Mouse (Mus musculus) adrenal gland, adult 18-20 months (tissue): Measurements from ENCODE around the gene Sgms1. TPM values are rescaled to one million over a fixed set of nuclear protein-coding genes. Genes with fewer than 3 reads are reported as not detected.

ENCODE experiments used
- DNase-seq, 2 experiments: peaks; one replicate each; pipeline ENCODE4 v3.0.0; 2021 to 2022; ENCODE audit warnings: low spot score in 2 of 2
- total RNA-seq, 2 experiments: library from RNA; stranded (reverse); gene quantifications; 1 replicate in 1 of 2; 2 replicates in 1 of 2; pipeline ENCODE4 v1.2.3; 2021

The Sgms1 gene
- total RNA-seq, 2 experiments from 2014 or later, result 65.1 to 85.4 TPM

GRCm38 (mm10) chr19:32272475-32273260 lies 116.8 kb downstream of the Sgms1 start:
- no peak for DNase-seq

- DNase-seq, result no peak
Measured at GRCm38 (mm10) chr19:32271455-32272200, 117.9 kb downstream of the Sgms1 start.

- no peak for DNase-seq
Measured at GRCm38 (mm10) chr19:32269844-32270176, 119.7 kb downstream of the Sgms1 start.

- DNase-seq, result no peak
Measured at GRCm38 (mm10) chr19:32269141-32269843, 120.2 kb downstream of the Sgms1 start.

- DNase-seq, result no peak
Measured at GRCm38 (mm10) chr19:32268562-32268961, 121.0 kb downstream of the Sgms1 start.

GRCm38 (mm10) chr19:32266385-32267252 lies 122.9 kb downstream of the Sgms1 start:
- DNase-seq, result no peak

- no peak for DNase-seq
Measured at GRCm38 (mm10) chr19:32263753-32264152, 125.8 kb downstream of the Sgms1 start.

GRCm38 (mm10) chr19:32262805-32263572 lies 126.5 kb downstream of the Sgms1 start:
- no peak for DNase-seq

- DNase-seq, result no peak
Measured at GRCm38 (mm10) chr19:32260869-32261688, 128.4 kb downstream of the Sgms1 start.

GRCm38 (mm10) chr19:32259830-32260229 lies 129.7 kb downstream of the Sgms1 start:
- DNase-seq, result no peak

GRCm38 (mm10) chr19:32259048-32259447 lies 130.5 kb downstream of the Sgms1 start:
- no peak for DNase-seq

- DNase-seq, result no peak
Measured at GRCm38 (mm10) chr19:32258146-32258545, 131.4 kb downstream of the Sgms1 start.

GRCm38 (mm10) chr19:32257616-32258015 lies 131.9 kb downstream of the Sgms1 start:
- DNase-seq, result no peak

GRCm38 (mm10) chr19:32256706-32257415 lies 132.7 kb downstream of the Sgms1 start:
- no peak for DNase-seq

GRCm38 (mm10) chr19:32255429-32256185 lies 133.9 kb downstream of the Sgms1 start:
- no peak for DNase-seq

- DNase-seq, result no peak
Measured at GRCm38 (mm10) chr19:32254739-32255344, 134.7 kb downstream of the Sgms1 start.

- no peak for DNase-seq
Measured at GRCm38 (mm10) chr19:32254204-32254603, 135.3 kb downstream of the Sgms1 start.
